Mouse (Mus musculus) adrenal gland, adult 2 months (tissue): ENCODE data around the gene Rabggta. TPM values are rescaled to one million over a fixed set of nuclear protein-coding genes. Genes with fewer than 3 reads are reported as not detected.
A peak's percentile ranks its signal among the peaks of the same experiment; 100 is the strongest.

Experiments used
- DNase-seq: peaks from one replicate; pipeline ENCODE4 v3.0.0; 2021
- long read RNA-seq: library from polyadenylated mRNA; stranded (forward); transcript quantifications from one replicate; pipeline ENCODE4 v2.0.0, GENCODE M21; 2021
- polyA plus RNA-seq: library from polyadenylated mRNA; depleted of rRNA; stranded (reverse); fragments of >200 nt; gene quantifications from 2 replicates; pipeline ENCODE4 v1.2.3, GENCODE M21; 2012; rRNA removed
- total RNA-seq, 2 experiments: library from RNA; stranded (reverse); gene quantifications; 2 replicates each; pipeline ENCODE4 v1.2.3; 2021

Rabggta gene
- total RNA-seq (10 to 100 TPM; 20.2 to 20.4 TPM), polyA plus RNA-seq (39.5 and 44.7 TPM in 2 replicates)
- long read RNA-seq, transcript Rabggta-202 (17 exons, 1,886 nt): major isoform, 18 of 25 reads
- long read RNA-seq, partial matches to known transcripts: 3 of 25 reads
- long read RNA-seq, other reads (novel, unspliced or antisense): 3 of 25 reads

DNA sequence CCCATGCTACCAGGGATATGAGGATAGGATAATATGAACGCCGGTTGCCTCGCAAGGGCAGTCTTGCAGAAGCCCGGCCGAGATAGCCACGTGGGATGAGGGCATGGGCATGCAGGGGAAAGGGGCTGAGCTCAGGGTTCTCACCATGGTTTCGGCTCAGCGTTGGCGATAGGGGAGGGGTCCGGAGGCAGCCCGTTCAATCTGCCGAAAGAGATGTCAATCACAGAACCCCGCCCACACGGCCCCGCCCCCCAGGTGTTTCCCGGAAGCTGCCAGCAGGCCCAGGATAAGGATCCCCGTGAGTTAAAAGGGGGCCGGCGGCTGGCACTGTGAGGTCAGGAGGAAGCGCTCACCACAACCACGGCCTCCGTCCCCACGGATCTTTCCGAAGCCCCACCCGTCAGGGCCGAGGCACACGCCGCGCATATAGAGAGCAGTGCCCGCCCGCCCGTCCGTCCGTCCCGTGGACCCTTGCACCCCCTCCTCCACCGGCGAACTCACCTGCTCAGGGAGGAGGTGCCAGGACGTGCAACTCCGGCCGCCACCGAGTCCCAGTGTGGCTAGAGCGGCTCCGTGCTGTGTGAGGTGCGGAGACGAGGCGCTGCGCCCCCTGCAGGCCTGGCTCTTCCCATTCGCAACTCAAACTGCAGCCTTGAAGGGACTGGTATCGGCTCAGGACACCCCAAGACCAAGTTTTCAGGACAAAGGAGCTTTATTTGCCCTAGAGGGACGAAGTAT lies at the start of gene Rabggta:
TSS of gene Rabggta (minus strand) at position 564 of the 738 bp plus-strand sequence.
- peak; percentile 93 for DNase-seq

GRCm38 (mm10) chr14:55769087-55769703 lies 47.1 kb upstream of the Rabggta start:
- no peak for DNase-seq

DNA sequence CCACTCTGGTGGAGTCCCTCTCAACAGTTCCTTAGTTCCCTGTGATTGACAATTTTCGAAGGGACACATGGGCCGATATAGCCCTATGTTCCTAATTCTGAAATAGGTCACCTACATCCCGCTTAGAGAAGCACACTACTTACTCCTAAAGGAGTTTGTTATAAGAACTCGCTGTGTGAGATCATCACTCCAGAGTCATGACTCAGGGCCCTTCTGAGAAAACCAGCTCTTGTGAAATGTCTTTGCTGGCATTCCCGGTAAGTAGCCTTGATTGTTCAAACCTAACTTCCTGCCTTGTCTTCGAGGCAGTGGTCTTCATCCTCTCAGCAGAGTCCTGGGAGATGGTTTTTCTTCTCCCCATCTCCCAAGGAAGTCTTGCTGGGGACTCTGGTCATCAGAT lies 46.5 kb upstream of the Rabggta start:
- peak; percentile 49 for DNase-seq

DNA sequence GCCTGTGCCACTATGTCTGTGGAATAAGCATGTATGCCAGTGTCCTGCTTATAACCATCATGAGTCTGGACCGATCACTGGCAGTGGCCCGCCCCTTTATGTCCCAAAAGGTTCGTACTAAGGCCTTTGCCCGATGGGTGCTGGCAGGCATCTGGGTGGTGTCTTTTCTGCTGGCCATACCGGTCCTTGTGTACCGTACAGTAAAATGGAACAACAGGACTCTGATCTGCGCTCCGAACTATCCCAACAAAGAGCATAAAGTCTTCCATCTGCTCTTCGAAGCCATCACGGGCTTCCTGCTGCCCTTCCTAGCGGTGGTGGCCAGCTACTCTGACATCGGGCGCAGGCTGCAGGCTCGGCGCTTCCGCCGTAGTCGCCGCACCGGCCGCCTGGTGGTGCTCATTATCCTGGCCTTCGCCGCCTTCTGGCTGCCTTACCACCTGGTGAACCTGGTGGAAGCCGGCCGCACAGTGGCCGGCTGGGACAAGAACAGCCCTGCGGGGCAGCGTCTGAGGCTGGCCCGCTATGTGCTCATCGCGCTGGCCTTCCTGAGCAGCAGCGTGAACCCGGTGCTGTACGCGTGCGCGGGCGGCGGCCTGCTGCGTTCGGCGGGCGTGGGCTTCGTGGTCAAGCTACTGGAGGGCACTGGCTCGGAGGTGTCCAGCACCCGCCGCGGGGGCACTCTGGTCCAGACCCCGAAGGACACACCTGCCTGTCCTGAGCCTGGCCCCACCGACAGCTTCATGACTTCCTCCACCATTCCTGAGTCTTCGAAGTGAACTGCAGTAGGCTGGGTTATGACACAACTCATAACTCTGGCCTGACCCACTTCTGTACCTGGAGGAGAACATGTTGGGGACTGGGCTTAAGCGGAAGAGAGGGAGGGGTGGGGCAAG lies 45.7 kb upstream of the Rabggta start:
- DNase-seq: peak; percentile 74

DNA sequence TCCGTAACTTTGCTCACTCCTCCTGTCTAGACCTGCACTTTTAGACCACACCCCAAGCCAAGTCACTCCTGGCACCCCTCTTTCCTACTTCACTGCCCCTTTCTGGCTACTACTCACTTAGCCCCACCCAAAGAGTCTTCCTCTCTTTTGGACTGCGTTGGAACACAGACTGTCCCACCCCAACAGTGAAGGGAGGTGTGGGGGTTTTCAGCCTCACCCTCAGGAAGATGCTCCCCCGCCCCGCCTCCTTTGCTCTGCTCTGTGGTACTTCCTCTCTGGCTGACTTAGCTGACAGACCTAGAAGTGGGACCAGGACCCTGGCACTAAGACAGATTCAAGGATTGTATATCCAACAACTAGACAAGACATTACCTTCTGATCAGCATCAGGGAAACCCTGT lies 43.6 kb upstream of the Rabggta start, which contains the start of gene Ltb4r1:
TSS of gene Ltb4r1 (plus strand) at position 267 of the 400 bp plus-strand sequence.
- DNase-seq: no peak

- no peak for DNase-seq
Observed at GRCm38 (mm10) chr14:55763166-55763565, 41.1 kb upstream of the Rabggta start.

GRCm38 (mm10) chr14:55762001-55762821 lies 40.1 kb upstream of the Rabggta start:
- peak; percentile 65 for DNase-seq

DNA sequence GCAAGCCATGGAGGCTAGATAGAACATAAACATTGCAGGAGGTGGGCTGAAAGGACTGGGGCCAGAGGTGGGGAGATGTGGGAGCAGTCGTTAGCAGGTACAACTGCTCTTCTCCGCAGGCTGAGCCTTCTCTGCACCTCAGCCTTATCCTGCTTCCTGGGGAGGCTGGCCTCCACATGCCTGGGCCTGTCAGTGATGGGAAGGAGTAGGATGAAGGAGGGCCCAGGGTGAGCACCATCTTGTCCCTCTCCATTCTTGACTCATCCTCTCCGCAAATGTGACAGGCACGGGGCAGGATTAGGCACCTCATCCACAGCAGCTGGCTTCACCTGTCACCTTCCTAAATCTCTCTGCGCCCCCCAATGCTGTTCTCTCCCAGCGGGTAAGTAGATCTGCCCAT lies 39.1 kb upstream of the Rabggta start, which contains the start of gene Ltb4r2:
TSS of gene Ltb4r2 (plus strand) at position 266 of the 400 bp plus-strand sequence.
- no peak for DNase-seq

GRCm38 (mm10) chr14:55760156-55760555 lies 38.1 kb upstream of the Rabggta start:
- DNase-seq: peak; percentile 81

GRCm38 (mm10) chr14:55758363-55758784 lies 36.3 kb upstream of the Rabggta start, which contains the start of gene Cideb:
Cideb (minus strand) TSS chr14:55758458.
- DNase-seq: peak; percentile 53

DNA sequence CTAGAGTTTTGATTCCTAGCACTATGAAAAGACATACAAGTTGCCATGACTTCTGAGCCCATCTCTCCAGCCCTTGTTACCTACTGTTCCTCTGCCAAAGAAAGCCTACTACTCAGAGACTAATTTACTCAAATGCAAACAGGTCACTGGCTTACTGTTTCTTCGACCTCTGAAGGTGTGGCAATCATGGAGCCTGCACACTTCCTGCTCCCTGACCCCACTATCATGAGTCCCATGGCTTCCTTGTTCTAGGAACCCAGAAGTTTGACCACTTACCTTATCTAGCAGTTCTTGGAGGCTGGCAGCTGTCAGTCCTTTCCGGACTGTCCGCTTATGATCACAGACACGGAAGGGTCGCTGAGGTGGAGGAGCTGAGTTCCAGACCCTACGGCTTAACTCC lies 35.5 kb upstream of the Rabggta start:
- DNase-seq: no peak

DNA sequence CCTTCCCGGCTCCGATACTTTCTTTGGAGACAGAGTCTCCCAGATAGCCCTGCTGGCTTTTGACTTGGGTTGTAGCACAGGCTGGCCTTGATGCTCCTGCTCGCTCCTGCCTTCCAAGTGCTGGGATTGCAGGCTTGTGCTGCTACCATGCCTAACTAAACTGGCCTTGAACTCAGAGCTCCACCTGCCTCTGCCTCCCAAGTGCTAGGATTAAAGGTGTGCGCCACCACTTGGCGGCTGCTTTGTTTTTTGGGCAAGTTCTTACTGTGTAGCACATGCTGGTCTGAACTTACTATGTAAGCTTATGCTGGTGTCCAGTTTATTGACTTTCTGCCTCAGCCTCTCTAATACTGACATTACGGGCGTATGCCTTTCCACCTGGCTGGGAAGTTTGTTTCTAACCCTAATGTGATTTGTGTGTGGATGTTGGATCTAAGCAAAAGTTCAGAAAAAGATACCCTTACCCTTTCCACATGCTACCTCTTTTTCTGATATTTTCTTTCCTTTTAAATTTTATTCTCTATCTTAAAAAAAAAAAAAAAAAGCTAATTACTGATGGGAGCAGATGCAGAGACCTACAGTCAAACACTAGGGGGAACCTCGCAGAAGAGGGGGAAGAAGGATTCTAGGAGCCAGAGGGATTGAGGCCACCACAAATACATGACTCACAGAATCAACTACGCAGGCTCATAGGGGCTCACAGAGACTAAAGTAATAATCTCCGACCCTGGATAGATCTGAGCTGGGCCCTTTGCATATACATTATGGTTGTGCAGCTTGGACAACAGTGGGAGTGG lies 25.2 kb upstream of the Rabggta start:
- DNase-seq: no peak

GRCm38 (mm10) chr14:55745861-55746237 lies 23.8 kb upstream of the Rabggta start:
- DNase-seq: no peak

GRCm38 (mm10) chr14:55745180-55745860 lies 23.3 kb upstream of the Rabggta start, which contains the start of the genes Dhrs1 and Nop9:
Dhrs1 (minus strand) TSS chr14:55745690.
Nop9 (plus strand) TSS chr14:55745693.
- DNase-seq: peak; percentile 95

GRCm38 (mm10) chr14:55743711-55744110 lies 21.6 kb upstream of the Rabggta start:
- peak; percentile 86 for DNase-seq

GRCm38 (mm10) chr14:55737086-55737687 lies 15.1 kb upstream of the Rabggta start:
- no peak for DNase-seq

- no peak for DNase-seq
Observed at GRCm38 (mm10) chr14:55735758-55736157, 13.7 kb upstream of the Rabggta start.

GRCm38 (mm10) chr14:55735334-55735733 lies 13.3 kb upstream of the Rabggta start:
- no peak for DNase-seq

- no peak for DNase-seq
Observed at GRCm38 (mm10) chr14:55734869-55735268, 12.8 kb upstream of the Rabggta start.
